Mouse (Mus musculus): ENCODE measurements around the gene Rab30. TPM values are rescaled to one million over a fixed set of nuclear protein-coding genes. Genes with fewer than 3 reads are reported as not detected.
A peak's percentile ranks its signal among the peaks of the same experiment; 100 is the strongest.

Rab30 gene
- polyA plus RNA-seq, 1 experiment from 2014 or later = 13.3 TPM

DNA sequence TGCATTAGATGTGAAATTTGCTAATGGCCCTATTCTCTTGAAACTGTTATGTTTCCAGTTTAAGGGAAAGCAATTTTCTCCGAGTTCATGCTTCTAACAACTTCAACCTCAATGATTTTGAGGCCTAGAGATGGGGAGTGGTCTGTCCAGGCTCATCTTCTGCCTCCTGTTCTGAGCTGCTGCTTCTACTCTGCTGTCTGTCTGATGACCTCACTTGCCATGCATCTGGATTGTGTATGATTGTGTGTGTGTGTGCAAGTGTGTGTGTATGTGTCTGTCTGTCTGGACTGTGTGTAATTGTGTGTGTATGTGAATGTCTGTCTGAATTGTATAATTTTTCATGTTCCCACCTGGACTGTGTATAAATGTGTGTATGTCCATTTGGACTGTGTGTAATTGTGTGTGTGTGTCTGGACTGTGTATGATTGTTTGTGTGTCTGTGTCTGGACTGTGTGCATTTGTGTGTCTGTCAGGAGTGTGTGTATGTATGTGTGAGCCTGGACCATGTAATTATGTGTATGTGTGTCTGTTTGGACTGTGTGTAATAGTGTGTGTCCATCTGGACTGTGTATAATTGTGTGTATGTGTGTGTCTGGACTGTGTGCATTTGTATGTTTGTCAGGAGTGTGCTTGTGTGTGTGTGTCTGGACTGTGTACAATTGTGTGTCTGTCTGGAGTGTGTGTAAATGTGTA, 81.2 kb downstream of the Rab30 start:
- Histone ChIP-seq H3K27me3 (ENCODE audit: control insufficient read depth, insufficient read depth, low read length) (no peaks in the 10 kb centered on the region), H3K27ac (replicated peaks) (peak overlapping the region; percentile 69), H3K4me2 (replicated peaks; ENCODE audit: low read depth) (no peak overlapping the region), H3K4me1 (replicated peaks; ENCODE audit: control insufficient read depth, insufficient read depth) (no peaks in the 10 kb centered on the region), H3K9me3 (ENCODE audit: control insufficient read depth, low read length) (no peaks in the 10 kb centered on the region), H3K36me3 (ENCODE audit: control insufficient read depth, insufficient read depth, low read length) (no peaks in the 10 kb centered on the region), H3K9ac (ENCODE audit: low read length) (no peak overlapping the region), H3K4me3 (ENCODE audit: low read depth, low read length) (no peak overlapping the region)
- TF ChIP-seq EP300 (optimal IDR thresholded peaks at IDR 0.05) (no peak), CTCF (IDR thresholded peaks at IDR 0.05; ENCODE audit: low read depth) (no peak)
- ATAC-seq (ENCODE audit: low FRiP score, low TSS enrichment) = peak; percentile 57; the same call in 1 of the 2 replicates
- DNase-seq (ENCODE audit: low spot score) = no peak
- WGBS = 31% methylated on average over 1 of the region's 1 CpGs

DNA sequence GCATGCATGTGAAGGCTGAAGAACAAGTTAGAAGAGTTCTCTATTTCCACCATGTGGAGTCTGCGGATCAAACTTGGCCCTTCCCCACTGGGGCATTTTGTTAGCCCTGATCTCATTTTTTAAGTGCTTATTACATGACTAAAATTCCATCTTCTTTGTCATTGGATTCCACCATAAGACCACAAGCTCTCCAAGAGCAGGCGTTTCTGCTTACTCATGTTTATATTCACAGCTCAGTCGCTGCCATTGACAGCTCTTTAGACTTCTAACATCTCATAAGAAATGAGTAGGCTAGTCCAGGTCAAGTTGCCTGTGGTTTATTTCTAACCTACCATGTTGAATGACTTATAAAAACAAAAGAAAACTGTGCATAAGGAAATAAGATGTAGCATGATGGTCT, 84.8 kb downstream of the Rab30 start:
- no peaks in the 10 kb centered on the region for H3K27me3 ChIP-seq (ENCODE audit: control insufficient read depth, insufficient read depth, low read length)
- H3K4me2 ChIP-seq (replicated peaks; ENCODE audit: low read depth) = no peak overlapping the region
- no peaks in the 10 kb centered on the region for H3K36me3 ChIP-seq (ENCODE audit: control insufficient read depth, insufficient read depth, low read length)
- no peak overlapping the region for H3K4me3 ChIP-seq (ENCODE audit: low read depth, low read length)
- DNase-seq (ENCODE audit: low spot score) (no peak), ATAC-seq (ENCODE audit: low FRiP score, low TSS enrichment) (no peak)
- H3K4me1 ChIP-seq (replicated peaks; ENCODE audit: control insufficient read depth, insufficient read depth) = no peaks in the 10 kb centered on the region
- H3K9me3 ChIP-seq (ENCODE audit: control insufficient read depth, low read length) = no peaks in the 10 kb centered on the region
- no peak for TF ChIP-seq CTCF (IDR thresholded peaks at IDR 0.05; ENCODE audit: low read depth)
- no peak for TF ChIP-seq EP300 (optimal IDR thresholded peaks at IDR 0.05)
- no peak overlapping the region for H3K27ac ChIP-seq (replicated peaks)
- 48% methylated on average over 3 of the region's 3 CpGs for WGBS
- no peak overlapping the region for H3K9ac ChIP-seq (ENCODE audit: low read length)

DNA sequence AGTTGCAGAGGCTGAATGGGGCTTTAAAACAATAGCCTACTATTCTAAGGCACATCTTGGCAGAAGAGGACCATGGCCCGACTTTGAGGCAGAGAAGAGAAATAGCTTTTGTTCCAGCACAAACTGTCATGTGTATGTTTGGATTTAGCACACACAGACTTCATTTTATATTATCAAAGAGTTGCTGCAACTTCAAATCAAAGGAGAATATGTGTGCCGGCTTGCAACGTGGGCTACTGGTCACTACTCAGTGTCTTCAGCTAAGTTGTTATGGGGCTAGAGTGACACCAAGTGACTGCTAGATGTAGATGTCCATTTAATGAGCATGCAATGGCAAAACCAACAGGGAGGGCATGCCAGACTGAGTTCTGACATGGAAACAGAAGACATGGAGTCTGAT, 86.6 kb downstream of the Rab30 start:
- TF ChIP-seq EP300 (optimal IDR thresholded peaks at IDR 0.05) (no peak), CTCF (IDR thresholded peaks at IDR 0.05; ENCODE audit: low read depth) (peak; percentile 68)
- Histone ChIP-seq H3K27ac (replicated peaks) (no peak overlapping the region), H3K27me3 (ENCODE audit: control insufficient read depth, insufficient read depth, low read length) (no peaks in the 10 kb centered on the region), H3K36me3 (ENCODE audit: control insufficient read depth, insufficient read depth, low read length) (0 out of 2 replicates have a peak, but pooled peaks cover 3% of the 10 kb centered on the region), H3K4me2 (replicated peaks; ENCODE audit: low read depth) (no peak overlapping the region), H3K9ac (ENCODE audit: low read length) (no peak overlapping the region), H3K4me1 (replicated peaks; ENCODE audit: control insufficient read depth, insufficient read depth) (no peaks in the 10 kb centered on the region), H3K4me3 (ENCODE audit: low read depth, low read length) (no peak overlapping the region), H3K9me3 (ENCODE audit: control insufficient read depth, low read length) (no peaks in the 10 kb centered on the region)
- no peak for ATAC-seq (ENCODE audit: low FRiP score, low TSS enrichment)
- no peak for DNase-seq (ENCODE audit: low spot score)
- 51% methylated on average over 3 of the region's 3 CpGs for WGBS

DNA sequence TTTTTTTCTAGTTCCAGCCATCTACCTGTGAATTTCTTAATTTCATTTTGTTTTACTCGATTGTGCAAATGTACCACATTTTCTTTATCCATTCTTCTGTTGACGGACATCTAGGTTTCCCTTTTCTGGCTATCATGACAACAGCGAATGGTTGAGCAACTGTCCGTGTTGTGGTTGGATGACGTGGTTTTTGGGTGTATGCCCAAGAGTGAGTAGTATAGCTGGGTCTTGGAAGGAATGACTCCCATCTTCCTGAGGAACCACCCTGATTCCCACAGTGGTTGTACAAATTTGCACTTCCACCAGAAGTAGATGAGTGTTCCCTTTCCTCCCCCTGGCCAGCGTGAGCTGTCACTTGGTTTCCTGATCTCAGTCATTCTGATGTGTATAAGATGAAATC, 91.0 kb downstream of the Rab30 start:
- no peak overlapping the region for H3K9ac ChIP-seq (ENCODE audit: low read length)
- no peaks in the 10 kb centered on the region for H3K4me1 ChIP-seq (replicated peaks; ENCODE audit: control insufficient read depth, insufficient read depth)
- H3K36me3 ChIP-seq (ENCODE audit: control insufficient read depth, insufficient read depth, low read length) = peaks cover 3% of the 10 kb centered on the region; the same call in 1 of the 2 replicates
- H3K4me3 ChIP-seq (ENCODE audit: low read depth, low read length) = no peak overlapping the region
- H3K4me2 ChIP-seq (replicated peaks; ENCODE audit: low read depth) = no peak overlapping the region
- no peak overlapping the region for H3K27ac ChIP-seq (replicated peaks)
- 87% methylated on average over 6 of the region's 6 CpGs for WGBS
- no peaks in the 10 kb centered on the region for H3K27me3 ChIP-seq (ENCODE audit: control insufficient read depth, insufficient read depth, low read length)
- TF ChIP-seq EP300 (optimal IDR thresholded peaks at IDR 0.05) = no peak
- no peaks in the 10 kb centered on the region for H3K9me3 ChIP-seq (ENCODE audit: control insufficient read depth, low read length)
- DNase-seq (ENCODE audit: low spot score) = no peak
- no peak for ATAC-seq (ENCODE audit: low FRiP score, low TSS enrichment)

DNA sequence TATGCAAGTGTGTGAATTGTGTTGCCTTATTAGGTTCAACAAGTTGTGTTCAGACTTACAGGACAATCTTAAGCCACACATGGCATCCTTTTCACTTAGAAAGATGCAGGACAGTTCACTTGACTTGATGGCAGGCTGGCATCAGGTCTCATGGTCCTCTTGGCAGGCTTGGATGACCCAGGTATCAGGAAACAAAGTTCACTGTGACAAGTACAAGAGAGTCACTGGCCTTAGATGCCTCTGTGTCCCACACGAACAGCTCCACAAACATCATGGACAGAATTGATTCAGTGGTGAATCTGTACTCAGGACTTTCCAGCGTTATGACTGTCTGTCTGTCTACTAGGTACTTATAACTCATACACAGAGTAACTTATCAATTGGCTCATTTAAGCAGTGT, 93.0 kb downstream of the Rab30 start:
- Histone ChIP-seq H3K36me3 (ENCODE audit: control insufficient read depth, insufficient read depth, low read length) (peaks cover 3% of the 10 kb centered on the region; the same call in 1 of the 2 replicates), H3K4me1 (replicated peaks; ENCODE audit: control insufficient read depth, insufficient read depth) (no peaks in the 10 kb centered on the region), H3K4me2 (replicated peaks; ENCODE audit: low read depth) (no peak overlapping the region), H3K9ac (ENCODE audit: low read length) (no peak overlapping the region), H3K4me3 (ENCODE audit: low read depth, low read length) (no peak overlapping the region), H3K27me3 (ENCODE audit: control insufficient read depth, insufficient read depth, low read length) (no peaks in the 10 kb centered on the region), H3K27ac (replicated peaks) (no peak overlapping the region), H3K9me3 (ENCODE audit: control insufficient read depth, low read length) (no peaks in the 10 kb centered on the region)
- no peak for ATAC-seq (ENCODE audit: low FRiP score, low TSS enrichment)
- no peak for DNase-seq (ENCODE audit: low spot score)
- 92% methylated on average over 2 of the region's 2 CpGs for WGBS
- TF ChIP-seq EP300 (optimal IDR thresholded peaks at IDR 0.05) (no peak), CTCF (IDR thresholded peaks at IDR 0.05; ENCODE audit: low read depth) (no peak)

DNA sequence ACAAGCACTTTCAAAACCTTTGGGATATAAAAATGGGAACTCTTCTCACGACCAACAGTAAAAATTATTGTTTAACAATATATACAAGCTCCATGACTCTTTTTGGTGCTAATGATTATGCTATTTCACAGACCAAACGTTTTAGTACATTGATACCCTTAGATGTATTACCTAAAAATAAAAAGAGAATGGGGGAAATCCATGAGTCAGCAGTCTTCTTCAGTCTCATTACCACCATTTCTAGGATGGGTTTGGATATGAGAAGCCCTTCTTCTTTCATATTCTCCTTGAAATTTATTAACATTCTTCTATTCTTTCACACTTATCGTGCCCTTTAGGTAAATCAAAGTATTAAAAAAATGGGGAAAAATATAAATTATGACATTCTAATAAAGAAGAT, 95.0 kb downstream of the Rab30 start:
- Histone ChIP-seq H3K9ac (ENCODE audit: low read length) (no peak overlapping the region), H3K36me3 (ENCODE audit: control insufficient read depth, insufficient read depth, low read length) (peaks cover 3% of the 10 kb centered on the region; the same call in 1 of the 2 replicates), H3K27ac (replicated peaks) (no peak overlapping the region), H3K4me2 (replicated peaks; ENCODE audit: low read depth) (no peak overlapping the region), H3K4me1 (replicated peaks; ENCODE audit: control insufficient read depth, insufficient read depth) (no peaks in the 10 kb centered on the region), H3K9me3 (ENCODE audit: control insufficient read depth, low read length) (no peaks in the 10 kb centered on the region), H3K4me3 (ENCODE audit: low read depth, low read length) (no peak overlapping the region), H3K27me3 (ENCODE audit: control insufficient read depth, insufficient read depth, low read length) (no peaks in the 10 kb centered on the region)
- no peak for TF ChIP-seq CTCF (IDR thresholded peaks at IDR 0.05; ENCODE audit: low read depth)
- no peak for TF ChIP-seq EP300 (optimal IDR thresholded peaks at IDR 0.05)
- WGBS = 76% methylated on average over 3 of the region's 3 CpGs
- DNase-seq (ENCODE audit: low spot score) = no peak
- ATAC-seq (ENCODE audit: low FRiP score, low TSS enrichment) = no peak
